Mouse (Mus musculus): ENCODE data around the gene Zfhx3. TPM values are rescaled to one million over a fixed set of nuclear protein-coding genes. Genes with fewer than 3 reads are reported as not detected.

Gene Zfhx3
- polyA plus RNA-seq, 1 experiment from 2014 or later, result 44.7 TPM

DNA sequence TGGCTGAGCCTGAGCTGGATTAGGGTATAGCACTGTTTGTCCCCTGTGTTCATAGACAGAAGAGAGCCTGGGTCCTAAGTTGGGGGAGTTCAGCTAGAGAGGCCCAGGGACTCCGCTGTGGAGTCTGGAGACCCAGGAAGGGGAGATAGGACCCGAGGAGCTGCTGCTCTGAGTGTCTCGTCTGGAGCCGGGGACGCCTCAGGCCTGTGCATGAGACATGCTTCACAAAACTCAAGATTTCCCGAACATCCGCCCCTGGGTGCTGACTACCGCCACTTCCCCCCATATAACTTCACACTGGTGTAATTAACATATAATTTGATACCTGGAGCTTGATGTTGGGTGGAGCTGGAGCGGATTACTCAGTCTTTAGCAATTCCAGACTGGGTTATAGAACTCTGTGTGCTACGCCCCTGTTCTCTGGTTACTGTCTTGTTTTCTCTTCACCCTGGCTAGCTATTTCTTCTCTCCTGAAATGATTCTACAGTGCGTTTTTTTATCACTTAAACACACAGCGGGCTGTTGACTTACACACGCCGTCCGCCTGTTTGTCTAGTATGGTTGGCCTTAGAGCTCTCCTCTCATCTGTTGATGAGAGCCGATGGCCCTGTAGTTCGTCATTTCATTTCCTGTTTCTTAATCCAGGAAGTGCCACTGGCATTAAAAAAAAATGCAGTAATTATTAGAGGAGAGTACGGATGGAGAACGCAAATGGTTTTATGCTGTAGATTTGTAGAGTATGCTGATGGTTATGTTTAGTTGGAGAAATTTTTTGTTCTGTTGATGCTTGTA lies 822.2 kb downstream of the Zfhx3 start:
- no peak for ATAC-seq
- H3K9ac ChIP-seq (ENCODE audit: low read depth, low read length), result no peak overlapping the region
- H3K9me3 ChIP-seq (replicated peaks; ENCODE audit: control insufficient read depth, low read length, poor library complexity, severe bottlenecking), result no peaks in the 10 kb centered on the region
- WGBS, result 77% methylated on average over 19 of the region's 19 CpGs
- H3K27ac ChIP-seq (ENCODE audit: low read length), result no peak overlapping the region
- H3K27me3 ChIP-seq (ENCODE audit: control insufficient read depth, insufficient read depth, low read depth, low read length), result no peaks in the 10 kb centered on the region
- no peak overlapping the region for H3K4me2 ChIP-seq (ENCODE audit: low read length)
- no peaks in the 10 kb centered on the region for H3K36me3 ChIP-seq (ENCODE audit: control insufficient read depth, insufficient read depth, low read length)
- H3K4me3 ChIP-seq (ENCODE audit: low read depth, low read length), result no peak overlapping the region
- peaks cover 54% of the 10 kb centered on the region for H3K4me1 ChIP-seq (ENCODE audit: control insufficient read depth, insufficient read depth, low read length)

DNA sequence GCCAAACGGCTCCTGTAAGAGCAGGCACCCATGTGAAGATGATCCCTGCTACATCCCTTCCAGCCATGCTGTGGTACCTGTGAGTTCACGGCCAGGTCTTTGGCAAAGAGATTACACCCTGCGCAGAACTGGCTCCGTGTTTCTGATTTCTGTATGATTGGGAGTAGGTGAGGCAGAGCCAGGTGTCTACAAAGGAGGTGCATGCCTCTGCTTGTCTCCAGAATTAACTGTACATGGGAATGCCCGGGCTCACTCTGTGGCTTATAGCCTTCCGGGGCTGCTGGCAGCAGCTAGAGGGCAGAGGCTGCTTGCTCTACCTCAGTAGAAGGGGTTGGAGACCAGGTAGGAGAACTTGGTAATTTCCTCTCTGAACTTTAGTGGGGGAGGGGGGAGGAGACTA lies 823.7 kb downstream of the Zfhx3 start:
- Histone ChIP-seq H3K9me3 (replicated peaks; ENCODE audit: control insufficient read depth, low read length, poor library complexity, severe bottlenecking) (no peaks in the 10 kb centered on the region), H3K4me3 (ENCODE audit: low read depth, low read length) (no peak overlapping the region), H3K36me3 (ENCODE audit: control insufficient read depth, insufficient read depth, low read length) (no peaks in the 10 kb centered on the region), H3K27me3 (ENCODE audit: control insufficient read depth, insufficient read depth, low read depth, low read length) (no peaks in the 10 kb centered on the region), H3K9ac (ENCODE audit: low read depth, low read length) (no peak overlapping the region), H3K27ac (ENCODE audit: low read length) (no peak overlapping the region), H3K4me2 (ENCODE audit: low read length) (no peak overlapping the region), H3K4me1 (ENCODE audit: control insufficient read depth, insufficient read depth, low read length) (peaks cover 58% of the 10 kb centered on the region)
- 87% methylated on average over 6 of the region's 6 CpGs for WGBS
- no peak for ATAC-seq

- no peak overlapping the region for H3K4me2 ChIP-seq (ENCODE audit: low read length)
- no peaks in the 10 kb centered on the region for H3K9me3 ChIP-seq (replicated peaks; ENCODE audit: control insufficient read depth, low read length, poor library complexity, severe bottlenecking)
- H3K4me1 ChIP-seq (ENCODE audit: control insufficient read depth, insufficient read depth, low read length), result peaks cover 55% of the 10 kb centered on the region
- no peak overlapping the region for H3K4me3 ChIP-seq (ENCODE audit: low read depth, low read length)
- H3K9ac ChIP-seq (ENCODE audit: low read depth, low read length), result no peak overlapping the region
- H3K27ac ChIP-seq (ENCODE audit: low read length), result no peak overlapping the region
- no peaks in the 10 kb centered on the region for H3K36me3 ChIP-seq (ENCODE audit: control insufficient read depth, insufficient read depth, low read length)
- no peaks in the 10 kb centered on the region for H3K27me3 ChIP-seq (ENCODE audit: control insufficient read depth, insufficient read depth, low read depth, low read length)
- ATAC-seq, result no peak
- 75% methylated on average over 7 of the region's 7 CpGs for WGBS
These were observed 825.6 kb downstream of the Zfhx3 start for GRCm38 (mm10) chr8:108768051-108768450.

DNA sequence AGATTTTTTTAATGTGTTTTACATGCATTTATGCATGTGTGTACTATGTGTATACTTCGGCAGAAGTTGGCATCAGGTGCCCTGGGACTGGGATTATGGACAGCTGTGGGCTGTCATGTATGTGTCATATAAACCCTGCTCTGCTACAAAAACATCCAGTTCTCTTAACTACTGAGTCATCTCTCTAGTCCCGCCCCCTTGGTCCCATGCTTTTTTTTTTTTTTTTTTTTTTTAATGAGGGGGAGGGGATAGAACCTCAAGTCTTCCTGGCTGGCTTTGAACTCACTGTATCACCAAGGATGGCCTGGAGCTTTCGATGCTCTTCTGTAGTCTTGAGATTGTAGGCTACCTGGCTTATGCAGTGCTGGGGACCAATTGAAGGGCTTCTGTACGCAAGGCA lies 827.9 kb downstream of the Zfhx3 start:
- 92% methylated on average over 4 of the region's 4 CpGs for WGBS
- H3K9ac ChIP-seq (ENCODE audit: low read depth, low read length), result no peak overlapping the region
- H3K4me1 ChIP-seq (ENCODE audit: control insufficient read depth, insufficient read depth, low read length), result peaks cover 46% of the 10 kb centered on the region
- no peaks in the 10 kb centered on the region for H3K27me3 ChIP-seq (ENCODE audit: control insufficient read depth, insufficient read depth, low read depth, low read length)
- H3K4me3 ChIP-seq (ENCODE audit: low read depth, low read length), result no peak overlapping the region
- no peak for ATAC-seq
- no peak overlapping the region for H3K4me2 ChIP-seq (ENCODE audit: low read length)
- H3K9me3 ChIP-seq (replicated peaks; ENCODE audit: control insufficient read depth, low read length, poor library complexity, severe bottlenecking), result no peaks in the 10 kb centered on the region
- H3K27ac ChIP-seq (ENCODE audit: low read length), result no peak overlapping the region
- no peaks in the 10 kb centered on the region for H3K36me3 ChIP-seq (ENCODE audit: control insufficient read depth, insufficient read depth, low read length)

DNA sequence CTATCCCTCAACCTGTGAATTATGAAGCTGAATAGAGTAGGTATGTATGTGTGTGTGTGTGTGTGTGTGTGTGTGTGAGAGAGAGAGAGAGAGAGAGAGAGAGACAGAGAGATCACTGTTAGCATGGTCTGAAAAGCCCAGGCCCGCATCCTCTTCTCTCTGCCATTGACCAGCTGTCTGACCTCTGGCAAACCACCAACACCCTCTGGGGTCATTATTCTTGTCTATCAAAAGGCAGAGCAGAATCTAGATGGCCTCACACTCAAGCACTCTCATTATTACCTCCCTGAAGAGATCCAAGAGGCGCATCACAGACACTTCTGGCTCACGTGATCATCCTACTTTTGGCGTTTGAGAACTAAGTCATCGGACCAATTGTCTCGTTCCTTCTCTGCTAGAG lies 831.0 kb downstream of the Zfhx3 start:
- Histone ChIP-seq H3K9me3 (replicated peaks; ENCODE audit: control insufficient read depth, low read length, poor library complexity, severe bottlenecking) (no peaks in the 10 kb centered on the region), H3K4me3 (ENCODE audit: low read depth, low read length) (no peak overlapping the region), H3K4me2 (ENCODE audit: low read length) (no peak overlapping the region), H3K27ac (ENCODE audit: low read length) (no peak overlapping the region), H3K4me1 (ENCODE audit: control insufficient read depth, insufficient read depth, low read length) (peaks cover 56% of the 10 kb centered on the region), H3K36me3 (ENCODE audit: control insufficient read depth, insufficient read depth, low read length) (no peaks in the 10 kb centered on the region), H3K27me3 (ENCODE audit: control insufficient read depth, insufficient read depth, low read depth, low read length) (no peaks in the 10 kb centered on the region), H3K9ac (ENCODE audit: low read depth, low read length) (no peak overlapping the region)
- no peak for ATAC-seq
- 83% methylated on average over 6 of the region's 6 CpGs for WGBS

DNA sequence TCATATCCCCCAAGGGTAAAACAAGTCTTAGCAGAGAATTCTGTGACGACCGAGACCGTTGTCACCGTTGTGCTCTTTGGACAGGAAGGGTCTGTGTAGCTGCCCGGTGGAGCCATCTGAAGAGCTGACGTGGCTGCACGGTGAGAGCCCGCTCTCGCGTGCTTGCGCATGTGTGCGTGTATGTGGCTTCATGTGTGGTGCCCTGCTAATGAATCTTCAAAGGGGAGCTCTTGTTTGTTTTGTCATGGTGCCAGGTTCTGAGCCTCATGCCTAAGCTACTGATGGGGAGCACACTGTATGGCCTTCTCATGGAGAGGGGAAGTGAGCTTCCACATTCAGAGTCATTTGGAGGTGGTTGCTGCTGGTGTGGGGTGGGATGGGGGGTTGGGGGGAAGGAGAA lies 835.6 kb downstream of the Zfhx3 start:
- Histone ChIP-seq H3K9me3 (replicated peaks; ENCODE audit: control insufficient read depth, low read length, poor library complexity, severe bottlenecking) (no peaks in the 10 kb centered on the region), H3K27me3 (ENCODE audit: control insufficient read depth, insufficient read depth, low read depth, low read length) (no peaks in the 10 kb centered on the region), H3K4me1 (ENCODE audit: control insufficient read depth, insufficient read depth, low read length) (peaks cover 36% of the 10 kb centered on the region), H3K4me2 (ENCODE audit: low read length) (no peak overlapping the region), H3K27ac (ENCODE audit: low read length) (no peak overlapping the region), H3K9ac (ENCODE audit: low read depth, low read length) (no peak overlapping the region), H3K4me3 (ENCODE audit: low read depth, low read length) (no peak overlapping the region), H3K36me3 (ENCODE audit: control insufficient read depth, insufficient read depth, low read length) (no peaks in the 10 kb centered on the region)
- 81% methylated on average over 12 of the region's 12 CpGs for WGBS
- no peak for ATAC-seq

- no peak overlapping the region for H3K4me2 ChIP-seq (ENCODE audit: low read length)
- ATAC-seq, result no peak
- no peak overlapping the region for H3K9ac ChIP-seq (ENCODE audit: low read depth, low read length)
- H3K4me1 ChIP-seq (ENCODE audit: control insufficient read depth, insufficient read depth, low read length), result peaks cover 33% of the 10 kb centered on the region
- H3K27me3 ChIP-seq (ENCODE audit: control insufficient read depth, insufficient read depth, low read depth, low read length), result no peaks in the 10 kb centered on the region
- no peaks in the 10 kb centered on the region for H3K36me3 ChIP-seq (ENCODE audit: control insufficient read depth, insufficient read depth, low read length)
- 80% methylated on average over 9 of the region's 9 CpGs for WGBS
- H3K9me3 ChIP-seq (replicated peaks; ENCODE audit: control insufficient read depth, low read length, poor library complexity, severe bottlenecking), result no peaks in the 10 kb centered on the region
- no peak overlapping the region for H3K27ac ChIP-seq (ENCODE audit: low read length)
- H3K4me3 ChIP-seq (ENCODE audit: low read depth, low read length), result no peak overlapping the region
These were observed 836.1 kb downstream of the Zfhx3 start for GRCm38 (mm10) chr8:108778551-108778950.

- Histone ChIP-seq H3K4me2 (ENCODE audit: low read length) (no peak overlapping the region), H3K9ac (ENCODE audit: low read depth, low read length) (no peak overlapping the region), H3K9me3 (replicated peaks; ENCODE audit: control insufficient read depth, low read length, poor library complexity, severe bottlenecking) (no peaks in the 10 kb centered on the region), H3K27ac (ENCODE audit: low read length) (no peak overlapping the region), H3K4me3 (ENCODE audit: low read depth, low read length) (no peak overlapping the region), H3K4me1 (ENCODE audit: control insufficient read depth, insufficient read depth, low read length) (peaks cover 30% of the 10 kb centered on the region), H3K36me3 (ENCODE audit: control insufficient read depth, insufficient read depth, low read length) (no peaks in the 10 kb centered on the region), H3K27me3 (ENCODE audit: control insufficient read depth, insufficient read depth, low read depth, low read length) (no peaks in the 10 kb centered on the region)
- WGBS, result 88% methylated on average over 6 of the region's 6 CpGs
- no peak for ATAC-seq
These were observed 838.3 kb downstream of the Zfhx3 start for GRCm38 (mm10) chr8:108780766-108781165.

GRCm38 (mm10) chr8:108781192-108781591 lies 838.7 kb downstream of the Zfhx3 start:
- no peaks in the 10 kb centered on the region for H3K27me3 ChIP-seq (ENCODE audit: control insufficient read depth, insufficient read depth, low read depth, low read length)
- H3K4me2 ChIP-seq (ENCODE audit: low read length), result no peak overlapping the region
- no peaks in the 10 kb centered on the region for H3K9me3 ChIP-seq (replicated peaks; ENCODE audit: control insufficient read depth, low read length, poor library complexity, severe bottlenecking)
- no peak for ATAC-seq
- H3K27ac ChIP-seq (ENCODE audit: low read length), result no peak overlapping the region
- H3K4me1 ChIP-seq (ENCODE audit: control insufficient read depth, insufficient read depth, low read length), result peaks cover 28% of the 10 kb centered on the region
- no peak overlapping the region for H3K4me3 ChIP-seq (ENCODE audit: low read depth, low read length)
- WGBS, result 80% methylated on average over 5 of the region's 5 CpGs
- H3K9ac ChIP-seq (ENCODE audit: low read depth, low read length), result no peak overlapping the region
- H3K36me3 ChIP-seq (ENCODE audit: control insufficient read depth, insufficient read depth, low read length), result no peaks in the 10 kb centered on the region

Data from midbrain, embryonic 16.5 days (tissue).